Mouse (Mus musculus): ENCODE data around the gene 1810010D01Rik.

1810010D01Rik gene

GRCm38 (mm10) chr7:145216591-145216990, 8.7 kb upstream of the 1810010D01Rik start:
- in situ Hi-C loops (cut with MboI; ENCODE audit: low sequenced_read_pairs), result no loop called here

GRCm38 (mm10) chr7:145215476-145215875, 7.6 kb upstream of the 1810010D01Rik start:
- in situ Hi-C loops (cut with MboI; ENCODE audit: low sequenced_read_pairs), result no loop called here

GRCm38 (mm10) chr7:145211680-145212659, 4.1 kb upstream of the 1810010D01Rik start:
- in situ Hi-C loops (cut with MboI; ENCODE audit: low sequenced_read_pairs), result no loop called here

- in situ Hi-C loops (cut with MboI; ENCODE audit: low sequenced_read_pairs), result no loop called here
Measured at GRCm38 (mm10) chr7:145210477-145211070, 2.7 kb upstream of the 1810010D01Rik start.

- in situ Hi-C loops (cut with MboI; ENCODE audit: low sequenced_read_pairs), result no loop called here
Measured at GRCm38 (mm10) chr7:145206801-145207200, 1.1 kb downstream of the 1810010D01Rik start.

- in situ Hi-C loops (cut with MboI; ENCODE audit: low sequenced_read_pairs), result no loop called here
Measured at GRCm38 (mm10) chr7:145206056-145206610, 1.8 kb downstream of the 1810010D01Rik start.

GRCm38 (mm10) chr7:145205363-145205902, 2.5 kb downstream of the 1810010D01Rik start:
- in situ Hi-C loops (cut with MboI; ENCODE audit: low sequenced_read_pairs), result no loop called here

- in situ Hi-C loops (cut with MboI; ENCODE audit: low sequenced_read_pairs), result no loop called here
Measured at GRCm38 (mm10) chr7:145199711-145200110, 8.2 kb downstream of the 1810010D01Rik start.

GRCm38 (mm10) chr7:145198223-145198714, 9.7 kb downstream of the 1810010D01Rik start:
- in situ Hi-C loops (cut with MboI; ENCODE audit: low sequenced_read_pairs), result no loop called here

- in situ Hi-C loops (cut with MboI; ENCODE audit: low sequenced_read_pairs), result no loop called here
Measured at GRCm38 (mm10) chr7:145197711-145198110, 10.2 kb downstream of the 1810010D01Rik start.

- in situ Hi-C loops (cut with MboI; ENCODE audit: low sequenced_read_pairs), result no loop called here
Measured at GRCm38 (mm10) chr7:145197042-145197441, 10.9 kb downstream of the 1810010D01Rik start.

GRCm38 (mm10) chr7:145196340-145196739, 11.6 kb downstream of the 1810010D01Rik start:
- in situ Hi-C loops (cut with MboI; ENCODE audit: low sequenced_read_pairs), result no loop called here

- in situ Hi-C loops (cut with MboI; ENCODE audit: low sequenced_read_pairs), result no loop called here
Measured at GRCm38 (mm10) chr7:145195186-145195927, 12.6 kb downstream of the 1810010D01Rik start.

GRCm38 (mm10) chr7:145194455-145195161, 13.3 kb downstream of the 1810010D01Rik start:
- in situ Hi-C loops (cut with MboI; ENCODE audit: low sequenced_read_pairs), result no loop called here

GRCm38 (mm10) chr7:145192836-145193235, 15.1 kb downstream of the 1810010D01Rik start:
- in situ Hi-C loops (cut with MboI; ENCODE audit: low sequenced_read_pairs), result no loop called here

GRCm38 (mm10) chr7:145190520-145190919, 17.4 kb downstream of the 1810010D01Rik start:
- in situ Hi-C loops (cut with MboI; ENCODE audit: low sequenced_read_pairs), result no loop called here

- in situ Hi-C loops (cut with MboI; ENCODE audit: low sequenced_read_pairs), result no loop called here
Measured at GRCm38 (mm10) chr7:145189342-145189741, 18.6 kb downstream of the 1810010D01Rik start.

- in situ Hi-C loops (cut with MboI; ENCODE audit: low sequenced_read_pairs), result no loop called here
Measured at GRCm38 (mm10) chr7:145187802-145188201, 20.1 kb downstream of the 1810010D01Rik start.

- in situ Hi-C loops (cut with MboI; ENCODE audit: low sequenced_read_pairs), result no loop called here
Measured at GRCm38 (mm10) chr7:145182388-145182787, 25.5 kb downstream of the 1810010D01Rik start.

Data from CH12F3 (cell line).